8 mouse cellular contexts compared by ENCODE assay signal in the genomic region with DNA sequence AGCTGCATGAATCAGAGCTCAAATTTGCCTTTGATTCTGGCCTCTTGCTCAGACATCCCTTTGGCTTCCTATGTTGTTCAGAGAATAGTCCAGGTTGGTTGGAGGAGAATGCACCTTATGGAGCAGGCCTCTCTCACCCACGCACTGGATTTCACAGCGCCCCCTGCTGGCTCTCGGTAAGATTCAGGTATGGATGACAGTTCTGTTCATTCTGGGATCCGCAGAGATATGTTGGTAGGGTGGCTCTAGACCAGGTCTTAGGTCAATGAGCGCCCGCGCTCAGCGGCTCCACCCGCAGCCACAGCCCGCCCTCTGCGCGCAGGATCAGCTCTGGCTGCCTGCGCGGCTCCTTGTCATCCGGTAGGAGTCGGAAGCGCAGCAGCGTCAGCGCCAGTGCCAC. TPM values are rescaled to one million over a fixed set of nuclear protein-coding genes. Genes with fewer than 3 reads are reported as not detected.
DNase-seq lines count a peak whose midpoint lies in the region; ATAC-seq lines count a peak whose summit lies in the region.

No protein-coding gene starts in this region.

- H3K27me3 ChIP-seq in heart, embryonic 14.5 days (ENCODE audit: control insufficient read depth, insufficient read depth, low read length) = peaks cover 18% of the 10 kb centered on the region; the same call in 1 of the 2 replicates

- no peaks in the 10 kb centered on the region for H3K9me3 ChIP-seq in heart, embryonic 14.5 days (ENCODE audit: control insufficient read depth, low read length)

- no peaks in the 10 kb centered on the region for H3K4me1 ChIP-seq in heart, embryonic 14.5 days (ENCODE audit: control insufficient read depth in 2 of 2, insufficient read depth in 2 of 2, low read length in 2 of 2)

- no peak overlapping the region for H3K27ac ChIP-seq in heart, embryonic 14.5 days (replicated peaks in 1 of 2; ENCODE audit: control insufficient read depth in 1 of 2, insufficient read depth in 1 of 2, low read depth in 2 of 2, low read length in 2 of 2)

- DNase-seq in CD8-positive naive resting alpha-beta T cell, adult 2 months (ENCODE audit: low read depth in 2 of 2, low spot score in 2 of 2) = peak; percentile 41 to 55
- DNase-seq in WW6 (ENCODE audit: low read depth, low spot score) = peak; percentile 64
- peak; percentile 71 for DNase-seq in kidney, postnatal 10 days
- DNase-seq in lung, postnatal 10 days = peak; percentile 43
- peak; percentile 70 for DNase-seq in retina, embryonic 14.5 days (ENCODE audit: low spot score)

- peak overlapping the region; percentile 46 for H3K4me2 ChIP-seq in heart, embryonic 14.5 days (ENCODE audit: low read length)

- H3K9ac ChIP-seq in heart, embryonic 14.5 days (ENCODE audit: low read length) = no peak overlapping the region

- H3K4me3 ChIP-seq in heart, embryonic 14.5 days (ENCODE audit: control insufficient read depth in 1 of 2, insufficient read depth in 1 of 2, low read depth in 1 of 2, low read length in 2 of 2) = no peak overlapping the region

- no peaks in the 10 kb centered on the region for H3K36me3 ChIP-seq in heart, embryonic 14.5 days (ENCODE audit: control insufficient read depth, insufficient read depth, low read length)

- 12% methylated on average over 19 of the region's 19 CpGs for WGBS in heart, embryonic 14.5 days

- peak; percentile 63 for ATAC-seq in common myeloid progenitor, adult 5-6 weeks (replicated peaks; ENCODE audit: low read depth, poor library complexity, severe bottlenecking)
- no peak for ATAC-seq in heart, embryonic 14.5 days (ENCODE audit: insufficient number of reproducible peaks, insufficient read depth, low FRiP score, low read depth)
- ATAC-seq in inflammation-experienced regulatory T-cells, adult 6 months = no peak

RNA-seq across cellular contexts. Expression of a gene that starts 11.9 kb away (rescaled TPM):
- total RNA-seq in common myeloid progenitor, adult 5-6 weeks (2017) = not detected in 2 replicates
- not detected in 2 replicates for polyA plus RNA-seq in heart, embryonic 14.5 days (2014; fragmentation: Nextera tagmentation; extraction: Ambion mirVana)
- polyA plus RNA-seq in inflammation-experienced regulatory T-cells, adult 6 months (2017; shearing (Covaris generic)) = not detected

RNA-seq across cellular contexts. Expression of a gene that starts 13.8 kb away (rescaled TPM):
- 2.5 and 7.3 TPM in 2 replicates for total RNA-seq in common myeloid progenitor, adult 5-6 weeks (2017)
- 6.6 and 8.4 TPM in 2 replicates for polyA plus RNA-seq in heart, embryonic 14.5 days (2014; fragmentation: Nextera tagmentation; extraction: Ambion mirVana)
- polyA plus RNA-seq in inflammation-experienced regulatory T-cells, adult 6 months (2017; shearing (Covaris generic)) = 10 to 100 TPM in 2 of 3 experiments, 1 to 10 TPM in 1; 9.1 to 12.9 (median 10.7) TPM

RNA-seq across cellular contexts. Expression of a gene that starts 42.0 kb away (rescaled TPM):
- total RNA-seq in common myeloid progenitor, adult 5-6 weeks (2017) = 8.2 and 10.7 TPM in 2 replicates
- polyA plus RNA-seq in heart, embryonic 14.5 days (2014; fragmentation: Nextera tagmentation; extraction: Ambion mirVana) = 11.4 and 11.8 TPM in 2 replicates
- polyA plus RNA-seq in inflammation-experienced regulatory T-cells, adult 6 months (2017; shearing (Covaris generic)) = 10 to 100 TPM; 14.5 to 83.3 (median 55.8) TPM
